Mouse (Mus musculus) megakaryocyte, embryonic 14.5 days (primary cell): ENCODE measurements at regions not wholly inside any gene's neighbourhood (a gene's known extent, or its start where the extent isn't known, plus 50 kb on each side); places are given as distances from the start of the nearest gene placed in this dataset.

ENCODE experiments used
- FLI1 ChIP-seq: IDR thresholded peaks from 2 replicates; pipeline ENCODE4 v1.6.1; 2012; ENCODE audit warnings: low read length, inconsistent platforms, mixed read lengths
- GATA1 ChIP-seq: IDR thresholded peaks from 3 replicates; pipeline ENCODE4 v1.6.1; 2012; ENCODE audit warnings: mixed read lengths, low read length, inconsistent platforms, borderline replicate concordance

DNA sequence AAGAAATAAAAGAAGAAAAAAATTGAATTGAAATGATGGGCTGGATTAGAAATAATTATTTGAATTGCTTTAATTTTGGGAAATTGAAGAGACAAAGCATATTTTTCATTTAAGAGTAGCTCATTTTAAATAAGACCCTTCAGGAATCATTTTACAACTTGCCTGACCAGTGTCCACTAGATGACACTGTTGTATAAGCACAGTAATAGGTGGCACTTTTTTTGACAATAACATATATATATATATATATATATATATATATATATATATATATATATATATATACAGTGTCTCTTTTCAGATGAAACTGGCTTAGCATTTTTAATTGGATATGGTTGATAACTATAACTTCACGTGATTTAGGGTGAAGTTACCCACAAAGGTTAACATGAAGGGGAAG lies 106.9 kb upstream of the Snx7 start:
- no peak for TF ChIP-seq GATA1
- TF ChIP-seq FLI1 = no peak
